Mouse (Mus musculus) embryonic facial prominence, embryonic 12.5 days (tissue): ENCODE measurements around the gene Lin52. TPM values are rescaled to one million over a fixed set of nuclear protein-coding genes. Genes with fewer than 3 reads are reported as not detected.
A peak's percentile ranks its signal among the peaks of the same experiment; 100 is the strongest.

Source experiments
- ATAC-seq: fragments of 200-750 bp; cut with Nextera tagmentation; 2 replicates; pipeline ENCODE4 v1.8.0; 2017; ENCODE audit not compliant: insufficient number of reproducible peaks, insufficient read depth, low FRiP score, low TSS enrichment
- H3K27ac ChIP-seq: fragments of 300-500 bp; sonication (generic); 2 replicates; pipeline ENCODE4 v1.5.1; 2016; ENCODE audit warnings: mild to moderate bottlenecking
- H3K27me3 ChIP-seq: fragments of 300-500 bp; sonication (generic); 2 replicates; pipeline ENCODE4 v1.6.1; 2016; ENCODE audit warnings: mild to moderate bottlenecking, moderate library complexity
- H3K36me3 ChIP-seq: fragments of 300-500 bp; sonication (generic); 2 replicates; pipeline ENCODE4 v1.6.1; 2016; ENCODE audit warnings: mild to moderate bottlenecking
- H3K4me1 ChIP-seq: fragments of 300-500 bp; sonication (generic); 2 replicates; pipeline ENCODE4 v1.6.1; 2016
- H3K4me2 ChIP-seq: fragments of 300-500 bp; sonication (generic); replicated peaks from 2 replicates; pipeline ENCODE4 v1.6.1; 2016; ENCODE audit warnings: mild to moderate bottlenecking, moderate library complexity
- H3K4me3 ChIP-seq: fragments of 300-500 bp; sonication (generic); 2 replicates; pipeline ENCODE4 v1.5.1; 2016; ENCODE audit warnings: mild to moderate bottlenecking
- H3K9ac ChIP-seq: fragments of 300-500 bp; sonication (generic); 2 replicates; pipeline ENCODE4 v1.6.1; 2016; ENCODE audit warnings: mild to moderate bottlenecking, moderate library complexity
- H3K9me3 ChIP-seq: fragments of 300-500 bp; sonication (generic); 2 replicates; pipeline ENCODE4 v1.6.1; 2016; ENCODE audit warnings: mild to moderate bottlenecking, moderate library complexity
- WGBS: fragments of 180-500 bp; shearing (Covaris S2); methylation state at CpG from one replicate; pipeline ENCODE4 v1.1.7; 2016; 5-methylcytosine and 5-hydroxymethylcytosine counted together
- polyA plus RNA-seq: library from polyadenylated mRNA; unstranded; fragments of >200 nt; fragmentation: Nextera tagmentation; extraction: Ambion mirVana; gene quantifications from 2 replicates; pipeline ENCODE4 v1.2.1, GENCODE M21; 2016

Lin52 gene
- polyA plus RNA-seq, 1 experiment from 2014 or later, result 30.9 TPM

DNA sequence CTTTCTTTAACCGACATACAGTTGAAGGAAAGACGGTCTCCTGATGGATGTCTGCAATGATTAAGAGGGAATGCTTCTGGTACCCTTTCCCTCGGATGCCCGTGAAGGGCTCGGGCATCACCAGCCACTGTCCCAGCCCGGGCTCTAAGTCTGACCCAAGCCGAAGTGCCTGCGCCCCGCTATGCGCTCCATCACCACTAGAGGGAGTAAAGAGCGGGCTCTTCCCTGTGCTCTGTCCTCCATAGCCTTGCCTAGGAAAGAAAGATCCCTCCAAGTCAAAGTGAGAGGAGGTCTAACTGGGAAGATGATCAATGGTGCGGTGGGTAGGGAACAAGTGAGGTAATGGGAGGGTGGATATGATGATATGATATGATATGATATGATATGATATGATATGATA is 94.8 kb downstream of the Lin52 start:
- H3K9ac ChIP-seq, result no peak overlapping the region
- no peaks in the 10 kb centered on the region for H3K36me3 ChIP-seq
- H3K4me3 ChIP-seq, result no peak overlapping the region
- no peak for ATAC-seq
- no peak overlapping the region for H3K27ac ChIP-seq
- no peaks in the 10 kb centered on the region for H3K4me1 ChIP-seq
- WGBS, result 4% methylated on average over 12 of the region's 12 CpGs
- H3K9me3 ChIP-seq, result no peaks in the 10 kb centered on the region
- H3K4me2 ChIP-seq, result no peak overlapping the region
- H3K27me3 ChIP-seq, result 0 out of 2 replicates have a peak, but pooled peaks cover 3% of the 10 kb centered on the region

DNA sequence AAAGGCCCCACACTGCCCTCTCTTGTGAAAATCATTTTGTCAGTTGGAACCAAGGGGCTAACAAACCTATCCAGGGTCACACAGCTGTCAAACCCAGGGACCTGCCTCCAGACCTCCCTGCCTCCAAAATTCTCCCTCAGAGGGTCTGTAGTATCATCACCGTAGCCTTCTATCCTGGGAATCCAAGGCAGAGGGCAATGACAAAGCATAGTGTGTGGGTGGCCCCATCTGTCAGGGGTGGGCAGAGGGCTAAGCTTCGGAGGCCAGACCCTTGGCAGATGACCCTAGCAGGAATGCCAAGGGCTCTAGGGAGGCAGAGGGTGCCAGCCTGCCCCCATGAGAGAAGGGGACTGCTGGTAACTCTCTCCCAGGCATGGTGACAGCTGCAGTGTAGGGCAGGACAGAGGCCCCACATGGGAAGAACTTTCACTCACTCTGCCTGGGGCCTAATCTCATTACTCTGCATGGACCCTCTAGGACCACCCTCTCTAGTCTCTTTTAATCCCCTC is 95.4 kb downstream of the Lin52 start:
- H3K27ac ChIP-seq, result no peak overlapping the region

DNA sequence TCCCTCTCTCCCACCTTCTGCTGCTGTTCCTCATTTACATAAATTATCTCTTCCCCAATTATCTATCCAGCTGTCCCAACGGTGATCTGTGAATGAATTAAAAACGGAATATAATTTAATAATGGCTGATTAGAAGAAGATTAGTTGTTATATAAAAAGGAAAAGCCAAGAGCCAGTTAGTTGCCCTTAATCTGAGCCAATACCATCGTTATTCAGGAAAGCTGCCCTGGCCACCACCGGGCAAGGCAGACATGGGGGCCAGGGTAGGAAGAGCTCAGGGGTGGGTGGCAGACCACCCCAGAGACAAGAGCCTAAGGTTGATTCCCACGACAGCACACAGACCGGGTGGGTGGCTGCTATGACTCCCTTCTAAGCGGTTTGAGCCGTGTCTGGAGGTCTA is 97.0 kb downstream of the Lin52 start:
- Histone ChIP-seq H3K27me3 (0 out of 2 replicates have a peak, but pooled peaks cover 3% of the 10 kb centered on the region), H3K4me3 (no peak overlapping the region), H3K9me3 (no peaks in the 10 kb centered on the region), H3K36me3 (no peaks in the 10 kb centered on the region), H3K27ac (no peak overlapping the region), H3K4me1 (peaks cover 1% of the 10 kb centered on the region; the same call in 1 of the 2 replicates), H3K9ac (no peak overlapping the region), H3K4me2 (no peak overlapping the region)
- 53% methylated on average over 8 of the region's 8 CpGs for WGBS
- ATAC-seq, result no peak

More for the DNA sequence above, 95.4 kb downstream of the Lin52 start:
- no peaks in the 10 kb centered on the region for H3K9me3 ChIP-seq
- no peak overlapping the region for H3K4me2 ChIP-seq
- no peak for ATAC-seq
- H3K9ac ChIP-seq, result no peak overlapping the region
- no peaks in the 10 kb centered on the region for H3K4me1 ChIP-seq
- 0 out of 2 replicates have a peak, but pooled peaks cover 3% of the 10 kb centered on the region for H3K27me3 ChIP-seq
- WGBS, result 82% methylated on average over 2 of the region's 2 CpGs
- no peak overlapping the region for H3K4me3 ChIP-seq
- H3K36me3 ChIP-seq, result no peaks in the 10 kb centered on the region

DNA sequence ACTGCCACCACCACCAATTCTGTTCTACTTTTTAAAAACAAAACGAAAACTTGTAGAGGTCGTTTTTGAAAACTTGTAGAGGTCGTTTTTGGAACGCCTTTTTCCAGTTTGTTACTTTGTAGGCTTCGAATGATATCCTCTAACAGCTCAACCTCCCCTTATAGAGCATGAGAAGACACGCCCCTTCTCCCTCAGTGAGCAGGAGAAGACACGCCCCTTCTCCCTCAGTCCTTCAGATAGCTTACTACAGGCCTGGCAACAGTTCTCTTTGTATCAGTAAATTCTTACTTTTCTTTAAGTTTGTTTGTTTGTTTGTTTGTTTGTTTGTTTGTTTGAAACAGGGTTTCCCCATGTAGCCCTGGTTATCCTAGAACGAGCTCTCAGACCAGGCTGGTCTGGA is 104.0 kb downstream of the Lin52 start:
- peaks cover 5% of the 10 kb centered on the region; the same call in 1 of the 2 replicates for H3K4me1 ChIP-seq
- H3K9me3 ChIP-seq, result 0 out of 2 replicates have a peak, but pooled peaks cover 3% of the 10 kb centered on the region
- H3K36me3 ChIP-seq, result no peaks in the 10 kb centered on the region
- H3K4me2 ChIP-seq, result no peak overlapping the region
- ATAC-seq, result no peak
- H3K27me3 ChIP-seq, result no peaks in the 10 kb centered on the region
- no peak overlapping the region for H3K4me3 ChIP-seq
- H3K9ac ChIP-seq, result no peak overlapping the region
- no peak overlapping the region for H3K27ac ChIP-seq
- WGBS, result 62% methylated on average over 8 of the region's 8 CpGs

DNA sequence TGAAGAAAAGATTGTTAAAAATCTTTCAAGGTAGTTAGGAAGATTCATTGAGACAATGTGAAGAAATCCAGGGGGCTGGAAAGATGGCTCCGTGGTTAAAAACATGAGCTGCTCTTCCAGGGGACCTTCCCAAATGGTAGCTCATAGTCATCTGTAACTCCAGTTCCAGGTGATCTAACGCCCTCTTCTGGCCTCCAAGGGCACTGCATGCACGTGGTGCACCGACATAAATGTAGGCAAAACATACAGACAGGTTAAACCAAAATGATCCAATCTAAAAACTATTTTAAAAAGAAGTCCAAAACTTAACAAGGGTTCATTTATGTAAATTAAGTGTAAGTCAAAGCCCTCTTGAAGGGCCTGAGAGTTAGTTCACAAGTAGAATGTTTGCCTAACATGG is 111.3 kb downstream of the Lin52 start:
- H3K4me3 ChIP-seq, result no peak overlapping the region
- no peak overlapping the region for H3K27ac ChIP-seq
- no peaks in the 10 kb centered on the region for H3K4me1 ChIP-seq
- no peak overlapping the region for H3K9ac ChIP-seq
- 0 out of 2 replicates have a peak, but pooled peaks cover 3% of the 10 kb centered on the region for H3K9me3 ChIP-seq
- H3K36me3 ChIP-seq, result no peaks in the 10 kb centered on the region
- H3K4me2 ChIP-seq, result no peak overlapping the region
- H3K27me3 ChIP-seq, result peaks cover 20% of the 10 kb centered on the region
- no peak for ATAC-seq
- WGBS, result 51% methylated on average over 4 of the region's 4 CpGs

DNA sequence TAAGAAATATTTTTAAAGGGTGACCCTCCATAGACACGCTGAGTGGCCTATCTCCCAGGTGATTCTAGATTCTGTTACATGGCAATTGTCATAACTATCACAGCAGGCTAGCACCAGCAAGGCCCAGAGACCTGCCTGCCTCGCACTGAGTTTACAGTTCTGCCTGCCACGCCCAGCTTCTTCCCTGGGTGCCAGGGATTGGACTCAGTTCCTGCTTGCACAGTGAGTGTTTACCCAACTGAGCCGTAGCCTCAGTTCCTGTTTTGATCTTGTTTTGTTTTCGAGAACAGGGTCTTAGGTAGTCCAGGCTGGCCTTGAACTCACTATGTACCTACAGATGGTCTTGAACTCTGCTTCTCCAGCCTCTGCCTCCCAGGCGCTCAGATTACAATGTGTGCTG is 116.4 kb downstream of the Lin52 start:
- no peak overlapping the region for H3K4me3 ChIP-seq
- H3K9me3 ChIP-seq, result no peaks in the 10 kb centered on the region
- no peaks in the 10 kb centered on the region for H3K36me3 ChIP-seq
- WGBS, result 78% methylated on average over 6 of the region's 6 CpGs
- H3K27ac ChIP-seq, result no peak overlapping the region
- H3K27me3 ChIP-seq, result peaks cover 69% of the 10 kb centered on the region
- ATAC-seq, result no peak
- H3K4me2 ChIP-seq, result no peak overlapping the region
- no peak overlapping the region for H3K9ac ChIP-seq
- H3K4me1 ChIP-seq, result peaks cover 18% of the 10 kb centered on the region

DNA sequence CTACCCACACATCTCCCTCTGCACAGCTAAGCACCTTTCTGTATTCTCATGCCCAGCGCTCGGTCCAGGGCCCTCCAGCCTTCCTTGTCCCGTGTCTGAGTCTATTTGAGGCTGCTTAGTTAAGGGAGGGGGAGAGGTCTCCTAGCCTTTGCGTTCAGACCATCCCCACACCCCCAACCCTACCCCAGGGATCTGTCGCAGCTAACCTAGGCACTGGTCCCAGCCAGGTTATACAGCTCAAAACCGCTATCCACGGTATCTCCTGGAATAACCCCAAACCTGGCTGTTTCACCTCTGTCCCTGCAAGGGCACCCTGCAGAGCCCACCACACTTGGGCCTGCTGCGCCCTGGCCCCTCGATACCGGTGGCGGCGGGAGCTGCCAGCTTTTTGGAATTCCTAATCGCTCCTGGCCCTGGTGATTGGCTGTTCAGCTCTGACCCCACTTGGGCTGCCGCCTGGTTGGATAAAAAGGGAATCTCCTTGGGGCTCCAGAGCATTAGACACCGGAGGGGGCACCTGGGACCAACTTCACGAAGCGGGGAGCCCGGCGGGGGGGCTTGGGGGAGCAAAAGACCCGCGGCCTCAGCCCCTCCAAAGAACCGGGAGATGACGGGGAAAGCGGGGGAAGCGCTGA is 118.2 kb downstream of the Lin52 start, which contains the start of gene Vsx2:
Gene Vsx2, plus strand, starts transcription at position 427 of the 635 bp plus-strand sequence.
- no peak; the same call in 1 of the 2 replicates for ATAC-seq
- H3K36me3 ChIP-seq, result no peaks in the 10 kb centered on the region
- peaks cover 18% of the 10 kb centered on the region for H3K4me1 ChIP-seq
- H3K9me3 ChIP-seq, result no peaks in the 10 kb centered on the region
- peak within 1 kb of the TSS; percentile 33 for H3K4me2 ChIP-seq
- H3K27ac ChIP-seq, result no peak within 1 kb of the TSS
- peaks cover 79% of the 10 kb centered on the region for H3K27me3 ChIP-seq
- H3K4me3 ChIP-seq, result peak within 1 kb of the TSS; percentile 23
- no peak within 1 kb of the TSS for H3K9ac ChIP-seq
- WGBS, result 2% methylated on average over 25 of the region's 25 CpGs

DNA sequence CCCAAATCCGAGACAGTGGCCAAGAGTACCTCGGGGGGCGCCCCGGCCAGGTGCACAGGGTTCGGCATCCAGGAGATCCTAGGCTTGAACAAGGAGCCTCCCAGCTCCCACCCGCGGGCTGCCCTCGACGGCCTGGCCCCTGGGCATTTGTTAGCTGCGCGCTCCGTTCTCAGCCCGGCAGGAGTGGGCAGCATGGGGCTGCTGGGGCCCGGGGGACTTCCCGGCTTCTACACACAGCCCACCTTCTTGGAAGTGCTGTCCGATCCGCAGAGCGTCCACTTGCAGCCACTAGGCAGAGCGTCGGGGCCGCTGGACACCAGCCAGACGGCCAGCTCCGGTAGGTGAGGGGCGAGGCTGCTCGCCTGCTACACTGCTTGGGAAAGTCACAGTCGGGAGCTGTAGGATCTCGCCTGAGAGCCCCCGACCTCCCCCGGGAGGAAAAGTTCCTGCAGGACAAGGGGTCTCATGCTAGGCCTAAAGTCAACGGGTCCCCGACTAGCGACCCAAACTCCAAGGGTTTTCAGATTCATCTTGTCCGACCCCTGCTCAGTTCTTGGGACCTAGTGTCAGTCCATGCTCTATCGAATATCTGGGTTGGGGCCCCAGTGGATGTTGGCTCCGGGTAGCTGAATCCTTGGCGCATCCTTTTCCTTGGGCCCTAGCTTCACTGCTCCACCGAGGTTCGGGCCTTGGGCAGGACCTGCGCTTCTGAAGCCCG is 118.9 kb downstream of the Lin52 start:
- Histone ChIP-seq H3K36me3 (no peaks in the 10 kb centered on the region), H3K27ac (no peak overlapping the region), H3K4me1 (peaks cover 18% of the 10 kb centered on the region), H3K9me3 (no peaks in the 10 kb centered on the region), H3K27me3 (peaks cover 86% of the 10 kb centered on the region), H3K9ac (no peak overlapping the region), H3K4me3 (peak overlapping the region; percentile 23), H3K4me2 (peak overlapping the region; percentile 33)
- WGBS, result 2% methylated on average over 40 of the region's 40 CpGs
- ATAC-seq, result no peak

DNA sequence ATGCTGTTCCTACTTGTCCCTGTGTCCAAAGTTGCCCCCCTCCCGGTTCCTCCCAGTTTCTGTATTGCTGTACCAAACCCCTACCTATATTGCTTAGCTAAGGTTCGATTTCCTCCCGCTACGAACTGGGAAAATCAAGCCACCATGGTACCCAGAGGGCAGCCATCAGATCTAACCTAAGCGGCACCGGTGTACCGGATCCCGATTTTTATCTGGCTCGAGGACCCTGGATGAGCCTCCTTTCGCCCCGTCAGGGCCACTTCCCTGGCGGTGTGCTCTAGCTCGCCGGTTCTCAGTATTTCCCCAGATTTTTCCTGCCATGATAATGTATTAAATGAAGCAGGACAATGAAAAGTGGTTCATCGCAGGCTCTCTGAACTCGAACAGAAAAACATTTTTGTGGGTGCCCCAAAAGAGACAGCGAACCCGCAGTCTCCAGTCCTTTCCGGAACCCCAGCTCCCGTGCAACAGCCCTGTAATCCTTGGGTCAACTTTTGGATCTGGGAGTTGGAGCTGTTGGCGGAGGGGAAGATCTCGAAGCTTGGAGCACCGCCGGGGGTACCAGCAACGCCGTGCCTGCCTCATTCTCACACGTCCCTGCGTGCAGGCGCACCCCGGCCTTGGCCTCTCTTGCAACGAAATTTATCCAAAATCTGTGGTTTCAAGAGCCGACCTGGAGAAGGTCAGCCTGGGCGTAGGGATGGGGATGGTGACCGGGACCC is 119.6 kb downstream of the Lin52 start:
- peak overlapping the region; percentile 23 for H3K4me3 ChIP-seq
- WGBS, result 2% methylated on average over 34 of the region's 34 CpGs

DNA sequence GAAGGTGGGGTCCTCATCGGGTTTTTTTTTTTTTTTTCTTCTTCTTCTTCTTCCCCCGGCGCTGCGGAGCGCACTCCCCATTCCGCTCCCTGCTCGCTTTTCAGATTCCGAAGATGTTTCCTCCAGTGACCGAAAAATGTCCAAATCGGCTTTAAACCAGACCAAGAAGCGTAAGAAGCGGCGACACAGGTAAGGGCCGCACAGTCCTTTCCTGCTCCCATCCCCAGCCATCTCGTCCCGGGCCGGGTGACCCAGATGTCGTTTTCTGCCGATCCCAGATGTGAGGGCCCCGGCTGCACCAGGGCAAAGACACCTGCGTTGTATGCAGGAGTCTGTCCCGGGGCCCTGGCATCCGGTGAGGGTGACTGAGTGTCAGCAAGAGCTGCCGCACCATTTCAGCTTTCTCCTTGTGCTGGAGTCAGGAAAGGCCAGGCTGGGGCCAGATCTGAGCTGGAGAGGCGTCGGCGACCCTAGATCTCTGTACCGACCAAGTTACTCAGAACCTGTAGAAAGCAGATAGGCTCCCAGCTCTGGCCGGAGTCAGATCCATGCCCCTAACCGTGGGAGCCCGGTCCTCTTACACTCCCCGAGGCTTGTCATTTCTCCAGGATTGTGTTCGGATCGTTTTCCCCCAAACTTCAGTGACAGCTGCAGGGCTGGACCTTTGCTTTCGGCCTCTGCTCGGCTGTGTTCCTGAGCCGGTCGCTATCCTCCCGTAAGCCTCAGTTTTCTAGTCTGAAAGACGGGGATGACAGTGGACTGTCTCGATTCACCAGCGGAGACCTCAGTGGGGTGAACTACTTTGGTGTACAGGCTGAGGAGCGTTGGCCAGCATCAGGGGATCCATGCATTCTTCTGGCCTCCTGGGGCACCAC is 120.5 kb downstream of the Lin52 start:
- Histone ChIP-seq H3K27me3 (peaks cover 94% of the 10 kb centered on the region), H3K9ac (0 out of 2 replicates have a peak overlapping the region, but pooled peaks have one; percentile 27), H3K36me3 (no peaks in the 10 kb centered on the region), H3K4me3 (peak overlapping the region; percentile 23), H3K4me2 (peak overlapping the region; percentile 24; the same call in 1 of the 2 replicates), H3K27ac (no peak overlapping the region), H3K9me3 (no peaks in the 10 kb centered on the region), H3K4me1 (peaks cover 18% of the 10 kb centered on the region)
- no peak for ATAC-seq
- 1% methylated on average over 43 of the region's 43 CpGs for WGBS

More for the DNA sequence above, 119.6 kb downstream of the Lin52 start:
- no peak overlapping the region for H3K9ac ChIP-seq
- H3K4me1 ChIP-seq, result peaks cover 18% of the 10 kb centered on the region
- peak overlapping the region; percentile 24 for H3K4me2 ChIP-seq
- H3K9me3 ChIP-seq, result no peaks in the 10 kb centered on the region
- peaks cover 91% of the 10 kb centered on the region for H3K27me3 ChIP-seq
- ATAC-seq, result no peak
- no peaks in the 10 kb centered on the region for H3K36me3 ChIP-seq
- no peak overlapping the region for H3K27ac ChIP-seq

DNA sequence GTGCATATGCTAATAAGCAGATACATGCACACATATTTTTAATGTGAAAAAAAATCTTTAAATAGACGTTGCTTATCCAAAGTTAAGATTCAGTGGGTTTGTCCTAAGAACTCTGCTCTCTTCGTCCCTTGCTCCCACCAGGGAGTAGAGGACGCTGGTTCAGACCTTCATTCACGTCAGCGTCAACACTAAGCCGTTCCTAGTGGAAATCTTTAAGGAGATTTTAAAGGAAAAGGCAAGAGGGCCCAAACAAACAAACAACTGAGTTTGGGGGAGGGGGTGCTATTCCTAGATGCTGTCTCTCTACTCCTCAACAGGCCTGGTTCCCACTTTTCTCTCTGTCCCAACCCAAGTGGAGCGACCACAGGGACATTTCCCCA is 121.1 kb downstream of the Lin52 start:
- WGBS, result 0% methylated on average over 7 of the region's 7 CpGs
- peaks cover 18% of the 10 kb centered on the region for H3K4me1 ChIP-seq
- H3K27me3 ChIP-seq, result peaks cover 88% of the 10 kb centered on the region
- no peak for ATAC-seq
- no peaks in the 10 kb centered on the region for H3K9me3 ChIP-seq
- no peak overlapping the region for H3K4me3 ChIP-seq
- no peaks in the 10 kb centered on the region for H3K36me3 ChIP-seq
- H3K9ac ChIP-seq, result no peak overlapping the region
- no peak overlapping the region for H3K27ac ChIP-seq
- H3K4me2 ChIP-seq, result no peak overlapping the region
